ENCODE assay signal across 9 mouse cellular contexts in the genomic region with DNA sequence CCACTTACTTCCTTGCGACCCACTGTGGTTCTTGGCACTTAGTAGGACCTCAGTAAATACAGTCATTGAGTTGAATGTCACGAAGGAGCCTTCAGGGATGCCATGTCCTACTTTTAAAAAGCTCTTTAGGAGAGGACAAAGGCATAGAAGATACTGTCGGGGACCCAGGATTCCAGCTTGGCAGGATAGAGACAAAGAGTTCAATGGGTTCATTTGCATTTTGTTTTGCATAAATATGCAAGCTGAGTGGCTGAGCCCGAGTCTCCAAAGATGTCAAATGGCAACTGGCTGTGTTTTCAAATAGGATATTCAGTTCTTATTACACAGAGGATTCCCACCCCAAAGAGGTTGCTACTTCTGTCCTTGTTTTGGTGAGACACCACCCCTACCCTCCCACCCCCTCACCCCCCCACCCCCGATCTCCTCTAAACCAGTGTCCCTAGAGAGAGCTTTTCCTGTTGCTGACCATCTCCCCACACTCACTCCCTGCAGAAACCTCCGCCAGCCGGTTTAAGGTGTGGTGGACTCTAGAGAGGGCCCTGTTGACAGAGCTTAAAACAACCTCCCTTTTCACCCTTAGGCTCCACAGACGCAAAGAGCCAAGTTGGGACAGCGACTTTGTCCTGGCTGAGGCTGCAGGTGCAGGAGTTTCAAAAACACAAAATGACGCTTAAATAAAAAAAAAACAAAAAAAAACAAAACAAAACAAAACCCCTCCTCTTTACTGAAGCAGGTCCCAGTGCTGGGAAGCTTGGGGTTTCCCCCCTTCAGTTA. TPM values are rescaled to one million over a fixed set of nuclear protein-coding genes. Genes with fewer than 3 reads are reported as not detected.
A peak's percentile ranks its signal among the peaks of the same experiment; 100 is the strongest.
DNase-seq lines count a peak whose midpoint lies in the region; ATAC-seq lines count a peak whose summit lies in the region.
"Had no signal": no experiment of that assay in that cellular context is flagged by ENCODE, and none has a peak within 500 bp of the region (broad histone marks: within the 10 kb centered on the region; RNA-seq: fewer than 3 reads in every experiment).

No protein-coding gene starts in this region.

- H3K9ac ChIP-seq in lung, embryonic 15.5 days = no peak overlapping the region
- peak overlapping the region; percentile 6; the same call in 1 of the 2 replicates for H3K9ac ChIP-seq in forebrain, embryonic 13.5 days
- H3K9ac ChIP-seq in intestine, embryonic 16.5 days (ENCODE audit: low read depth, low read length) = no peak overlapping the region
- H3K9ac ChIP-seq in stomach, embryonic 16.5 days (ENCODE audit: low read length) = no peak overlapping the region
- H3K9ac ChIP-seq: liver, embryonic 12.5 days had no signal

- H3K4me3 ChIP-seq in lung, embryonic 15.5 days = no peak overlapping the region
- no peak overlapping the region for H3K4me3 ChIP-seq in forebrain, embryonic 13.5 days
- no peak overlapping the region; the same call in 1 of the 2 replicates for H3K4me3 ChIP-seq in intestine, embryonic 16.5 days (ENCODE audit: low read length)
- 0 out of 2 replicates have a peak overlapping the region, but pooled peaks have one; percentile 3 for H3K4me3 ChIP-seq in stomach, embryonic 16.5 days (replicated peaks; ENCODE audit: low read length)
- H3K4me3 ChIP-seq: liver, embryonic 12.5 days had no signal

- no peak for DNase-seq in lung, postnatal 14 days
- no peak for DNase-seq in spleen, postnatal 10 days (ENCODE audit: low spot score in 2 of 2)
- no peak for DNase-seq in ovary, adult 18-20 months (ENCODE audit: low spot score)
- DNase-seq: kidney, postnatal 4 days had no signal

- no peaks in the 10 kb centered on the region for H3K36me3 ChIP-seq in lung, embryonic 15.5 days
- H3K36me3 ChIP-seq in forebrain, embryonic 13.5 days (ENCODE audit: poor library complexity, severe bottlenecking) = no peaks in the 10 kb centered on the region
- no peaks in the 10 kb centered on the region for H3K36me3 ChIP-seq in intestine, embryonic 16.5 days (ENCODE audit: control insufficient read depth, insufficient read depth, low read length)
- no peaks in the 10 kb centered on the region for H3K36me3 ChIP-seq in stomach, embryonic 16.5 days (ENCODE audit: control insufficient read depth, insufficient read depth, low read length)
- H3K36me3 ChIP-seq: liver, embryonic 12.5 days had no signal

- H3K27me3 ChIP-seq in lung, embryonic 15.5 days = no peaks in the 10 kb centered on the region
- no peaks in the 10 kb centered on the region for H3K27me3 ChIP-seq in forebrain, embryonic 13.5 days
- no peaks in the 10 kb centered on the region for H3K27me3 ChIP-seq in intestine, embryonic 16.5 days (replicated peaks; ENCODE audit: control insufficient read depth, insufficient read depth, low read length)
- H3K27me3 ChIP-seq in stomach, embryonic 16.5 days (ENCODE audit: control insufficient read depth, insufficient read depth, low read length) = no peaks in the 10 kb centered on the region

- H3K9me3 ChIP-seq in lung, embryonic 15.5 days = no peaks in the 10 kb centered on the region
- H3K9me3 ChIP-seq in forebrain, embryonic 13.5 days (replicated peaks) = no peaks in the 10 kb centered on the region
- no peaks in the 10 kb centered on the region for H3K9me3 ChIP-seq in intestine, embryonic 16.5 days (ENCODE audit: control insufficient read depth, low read length)
- H3K9me3 ChIP-seq in stomach, embryonic 16.5 days (replicated peaks; ENCODE audit: control insufficient read depth, low read length) = no peaks in the 10 kb centered on the region
- H3K9me3 ChIP-seq: liver, embryonic 12.5 days had no signal

- H3K27ac ChIP-seq in lung, embryonic 15.5 days = no peak overlapping the region
- H3K27ac ChIP-seq in forebrain, embryonic 13.5 days = peak overlapping the region; percentile 87
- H3K27ac ChIP-seq in intestine, embryonic 16.5 days (ENCODE audit: low read length) = no peak overlapping the region
- no peak overlapping the region for H3K27ac ChIP-seq in stomach, embryonic 16.5 days (ENCODE audit: low read length)
- H3K27ac ChIP-seq: liver, embryonic 12.5 days had no signal

- H3K4me2 ChIP-seq in lung, embryonic 15.5 days = peak overlapping the region; percentile 23
- H3K4me2 ChIP-seq in forebrain, embryonic 13.5 days = peak overlapping the region; percentile 46
- H3K4me2 ChIP-seq in intestine, embryonic 16.5 days (ENCODE audit: low read depth, low read length) = peak overlapping the region; percentile 43
- H3K4me2 ChIP-seq in stomach, embryonic 16.5 days (ENCODE audit: low read depth, low read length) = peak overlapping the region; percentile 28
- H3K4me2 ChIP-seq: liver, embryonic 12.5 days had no signal

- H3K4me1 ChIP-seq in lung, embryonic 15.5 days = peaks cover 21% of the 10 kb centered on the region; the same call in 1 of the 2 replicates
- H3K4me1 ChIP-seq in forebrain, embryonic 13.5 days = peaks cover 21% of the 10 kb centered on the region
- H3K4me1 ChIP-seq in intestine, embryonic 16.5 days (ENCODE audit: control insufficient read depth, insufficient read depth, low read length) = no peaks in the 10 kb centered on the region
- H3K4me1 ChIP-seq in stomach, embryonic 16.5 days (ENCODE audit: control insufficient read depth, insufficient read depth, low read length) = peaks cover 3% of the 10 kb centered on the region; the same call in 1 of the 2 replicates
- H3K4me1 ChIP-seq: liver, embryonic 12.5 days had no signal

- no peak for ATAC-seq in lung, embryonic 15.5 days (ENCODE audit: borderline replicate concordance, extremely low read depth, low FRiP score, low TSS enrichment)
- peak; percentile 76 for ATAC-seq in forebrain, embryonic 13.5 days
- no peak; the same call in 1 of the 2 replicates for ATAC-seq in intestine, embryonic 16.5 days
- no peak for ATAC-seq in stomach, embryonic 16.5 days (ENCODE audit: insufficient read depth, low FRiP score)
- ATAC-seq: liver, embryonic 12.5 days had no signal

- 21% methylated on average over 10 of the region's 10 CpGs for WGBS in lung, embryonic 15.5 days
- WGBS in forebrain, embryonic 13.5 days = 5% methylated on average over 10 of the region's 10 CpGs
- 20% methylated on average over 10 of the region's 10 CpGs for WGBS in intestine, embryonic 16.5 days
- WGBS in stomach, embryonic 16.5 days = 23% methylated on average over 10 of the region's 10 CpGs

RNA-seq across cellular contexts. Expression of a gene that starts 57.9 kb away (rescaled TPM):
- 63.4 and 64.2 TPM in 2 replicates for polyA plus RNA-seq in lung, embryonic 15.5 days (2015; fragmentation: Nextera tagmentation; extraction: Ambion mirVana)
- polyA plus RNA-seq in forebrain, embryonic 13.5 days (2015; fragmentation: Nextera tagmentation; extraction: Ambion mirVana) = 94.1 and 97.8 TPM in 2 replicates
- 25.5 and 26.5 TPM in 2 replicates for polyA plus RNA-seq in intestine, embryonic 16.5 days (2015; fragmentation: Nextera tagmentation; extraction: Ambion mirVana)
- polyA plus RNA-seq in stomach, embryonic 16.5 days (2015; fragmentation: Nextera tagmentation; extraction: Ambion mirVana) = 31.2 and 32.4 TPM in 2 replicates
